Mouse (Mus musculus): Measurements from ENCODE around the gene Rars2. TPM values are rescaled to one million over a fixed set of nuclear protein-coding genes. Genes with fewer than 3 reads are reported as not detected.

The Rars2 gene
- polyA plus RNA-seq, 1 experiment, result 15.4 TPM

DNA sequence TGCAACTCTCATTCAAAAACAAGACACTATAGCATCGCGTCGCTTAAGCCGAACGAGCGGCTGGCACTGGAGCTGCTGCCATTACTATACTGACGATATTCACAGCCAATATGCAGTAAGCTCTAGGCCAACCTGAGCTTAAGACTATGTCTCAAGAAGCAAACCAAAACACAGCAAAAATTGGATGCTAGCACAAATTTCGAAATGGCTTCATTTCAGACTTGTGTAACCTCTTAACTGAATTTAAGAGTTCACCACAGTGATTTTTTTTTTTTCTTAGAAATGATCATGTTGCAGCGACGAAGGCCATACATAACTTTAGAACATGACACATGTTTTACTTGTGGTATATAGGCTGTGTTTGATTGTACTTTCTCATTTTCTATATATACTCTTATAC is 8.1 kb upstream of the Rars2 start:
- Histone ChIP-seq H3K4me3 (no peak overlapping the region), H3K27me3 (ENCODE audit: control insufficient read depth, insufficient read depth, insufficient read length) (no peaks in the 10 kb centered on the region), H3K4me2 (ENCODE audit: low read depth) (no peak overlapping the region), H3ac (ENCODE audit: control insufficient read depth, insufficient read length) (no peak overlapping the region), H3K36me3 (ENCODE audit: control insufficient read depth, insufficient read depth) (peaks cover 35% of the 10 kb centered on the region), H3K79me2 (ENCODE audit: control insufficient read depth, insufficient read depth) (peaks cover 16% of the 10 kb centered on the region)
- TF ChIP-seq CEBPB (IDR thresholded peaks at IDR 0.05; ENCODE audit: insufficient read depth, poor library complexity, severe bottlenecking), result no peak
- TF ChIP-seq MYOD1 (IDR thresholded peaks at IDR 0.05; ENCODE audit: control insufficient read depth in 1 of 3, insufficient read length in 2 of 3, low read depth in 2 of 3), result no peak
- TF ChIP-seq POLR2AphosphoS2 (IDR thresholded peaks at IDR 0.05; ENCODE audit: insufficient read length, low read depth), result no peak
- no peak for TF ChIP-seq E2F4 (IDR thresholded peaks at IDR 0.05; ENCODE audit: insufficient read depth)
- no peak for TF ChIP-seq POLR2A (IDR thresholded peaks at IDR 0.05; ENCODE audit: insufficient read length, low read depth)
- no peak for TF ChIP-seq TCF3 (IDR thresholded peaks at IDR 0.05; ENCODE audit: insufficient read length, low read depth)
- TF ChIP-seq USF1 (IDR thresholded peaks at IDR 0.05; ENCODE audit: low read depth), result no peak
- no peak for TF ChIP-seq REST (IDR thresholded peaks at IDR 0.05; ENCODE audit: insufficient read depth, insufficient read length)
- TF ChIP-seq MAX (IDR thresholded peaks at IDR 0.05; ENCODE audit: low read depth), result no peak
- TF ChIP-seq MYOG (IDR thresholded peaks at IDR 0.05; ENCODE audit: control insufficient read depth in 1 of 3, insufficient read depth in 1 of 3, insufficient read length in 2 of 3, low read depth in 2 of 3), result no peak
- no peak for TF ChIP-seq TCF12 (IDR thresholded peaks at IDR 0.05; ENCODE audit: insufficient read depth, poor library complexity, severe bottlenecking)
- no peak for TF ChIP-seq SRF (IDR thresholded peaks at IDR 0.05; ENCODE audit: control insufficient read depth, insufficient read length, low read depth)

- TF ChIP-seq MYOD1 (IDR thresholded peaks at IDR 0.05; ENCODE audit: control insufficient read depth in 1 of 3, insufficient read length in 2 of 3, low read depth in 2 of 3), result no peak
- no peak for TF ChIP-seq REST (IDR thresholded peaks at IDR 0.05; ENCODE audit: insufficient read depth, insufficient read length)
- no peak for TF ChIP-seq MAX (IDR thresholded peaks at IDR 0.05; ENCODE audit: low read depth)
- TF ChIP-seq MYOG (IDR thresholded peaks at IDR 0.05; ENCODE audit: control insufficient read depth in 1 of 3, insufficient read depth in 1 of 3, insufficient read length in 2 of 3, low read depth in 2 of 3), result no peak
- no peak for TF ChIP-seq TCF3 (IDR thresholded peaks at IDR 0.05; ENCODE audit: insufficient read length, low read depth)
- no peak for TF ChIP-seq CEBPB (IDR thresholded peaks at IDR 0.05; ENCODE audit: insufficient read depth, poor library complexity, severe bottlenecking)
- Histone ChIP-seq H3K36me3 (ENCODE audit: control insufficient read depth, insufficient read depth) (peaks cover 16% of the 10 kb centered on the region), H3K79me2 (ENCODE audit: control insufficient read depth, insufficient read depth) (peaks cover 54% of the 10 kb centered on the region), H3K4me3 (peak overlapping the region; percentile 96), H3K4me2 (ENCODE audit: low read depth) (peak overlapping the region; percentile 81), H3K27me3 (ENCODE audit: control insufficient read depth, insufficient read depth, insufficient read length) (no peaks in the 10 kb centered on the region), H3ac (ENCODE audit: control insufficient read depth, insufficient read length) (peak overlapping the region; percentile 59)
Observed at GRCm38 (mm10) chr4:34613571-34614145, 1.1 kb upstream of the Rars2 start.

- peaks cover 47% of the 10 kb centered on the region for H3K79me2 ChIP-seq (ENCODE audit: control insufficient read depth, insufficient read depth)
- peak overlapping the region; percentile 59 for H3ac ChIP-seq (ENCODE audit: control insufficient read depth, insufficient read length)
- no peaks in the 10 kb centered on the region for H3K27me3 ChIP-seq (ENCODE audit: control insufficient read depth, insufficient read depth, insufficient read length)
- peak overlapping the region; percentile 95 for H3K4me2 ChIP-seq (ENCODE audit: low read depth)
- H3K4me3 ChIP-seq, result peak overlapping the region; percentile 96
- TF ChIP-seq TCF3 (IDR thresholded peaks at IDR 0.05; ENCODE audit: insufficient read length, low read depth) (no peak), MAX (IDR thresholded peaks at IDR 0.05; ENCODE audit: low read depth) (no peak), POLR2AphosphoS2 (IDR thresholded peaks at IDR 0.05; ENCODE audit: insufficient read length, low read depth) (no peak)
- H3K36me3 ChIP-seq (ENCODE audit: control insufficient read depth, insufficient read depth), result no peaks in the 10 kb centered on the region
Observed at GRCm38 (mm10) chr4:34615303-34615702, 546 bp downstream of the Rars2 start.

- peak overlapping the region; percentile 95 for H3K4me2 ChIP-seq (ENCODE audit: low read depth)
- H3K79me2 ChIP-seq (ENCODE audit: control insufficient read depth, insufficient read depth), result peaks cover 42% of the 10 kb centered on the region
- no peaks in the 10 kb centered on the region for H3K27me3 ChIP-seq (ENCODE audit: control insufficient read depth, insufficient read depth, insufficient read length)
- H3ac ChIP-seq (ENCODE audit: control insufficient read depth, insufficient read length), result no peak overlapping the region
- peak overlapping the region; percentile 96 for H3K4me3 ChIP-seq
- peaks cover 6% of the 10 kb centered on the region for H3K36me3 ChIP-seq (ENCODE audit: control insufficient read depth, insufficient read depth)
- no peak for TF ChIP-seq MAX (IDR thresholded peaks at IDR 0.05; ENCODE audit: low read depth)
- TF ChIP-seq POLR2AphosphoS2 (IDR thresholded peaks at IDR 0.05; ENCODE audit: insufficient read length, low read depth), result no peak
- TF ChIP-seq E2F4 (IDR thresholded peaks at IDR 0.05; ENCODE audit: insufficient read depth), result no peak
- TF ChIP-seq TCF3 (IDR thresholded peaks at IDR 0.05; ENCODE audit: insufficient read length, low read depth), result no peak
- TF ChIP-seq CEBPB (IDR thresholded peaks at IDR 0.05; ENCODE audit: insufficient read depth, poor library complexity, severe bottlenecking), result no peak
- no peak for TF ChIP-seq MYOG (IDR thresholded peaks at IDR 0.05; ENCODE audit: control insufficient read depth in 1 of 3, insufficient read depth in 1 of 3, insufficient read length in 2 of 3, low read depth in 2 of 3)
- no peak for TF ChIP-seq TCF12 (IDR thresholded peaks at IDR 0.05; ENCODE audit: insufficient read depth, poor library complexity, severe bottlenecking)
- TF ChIP-seq POLR2A (IDR thresholded peaks at IDR 0.05; ENCODE audit: insufficient read length, low read depth), result no peak
- no peak for TF ChIP-seq REST (IDR thresholded peaks at IDR 0.05; ENCODE audit: insufficient read depth, insufficient read length)
- no peak for TF ChIP-seq USF1 (IDR thresholded peaks at IDR 0.05; ENCODE audit: low read depth)
- TF ChIP-seq MYOD1 (IDR thresholded peaks at IDR 0.05; ENCODE audit: control insufficient read depth in 1 of 3, insufficient read length in 2 of 3, low read depth in 2 of 3), result no peak
- TF ChIP-seq SRF (IDR thresholded peaks at IDR 0.05; ENCODE audit: control insufficient read depth, insufficient read length, low read depth), result no peak
Observed at GRCm38 (mm10) chr4:34616146-34616545, 1.4 kb downstream of the Rars2 start.

DNA sequence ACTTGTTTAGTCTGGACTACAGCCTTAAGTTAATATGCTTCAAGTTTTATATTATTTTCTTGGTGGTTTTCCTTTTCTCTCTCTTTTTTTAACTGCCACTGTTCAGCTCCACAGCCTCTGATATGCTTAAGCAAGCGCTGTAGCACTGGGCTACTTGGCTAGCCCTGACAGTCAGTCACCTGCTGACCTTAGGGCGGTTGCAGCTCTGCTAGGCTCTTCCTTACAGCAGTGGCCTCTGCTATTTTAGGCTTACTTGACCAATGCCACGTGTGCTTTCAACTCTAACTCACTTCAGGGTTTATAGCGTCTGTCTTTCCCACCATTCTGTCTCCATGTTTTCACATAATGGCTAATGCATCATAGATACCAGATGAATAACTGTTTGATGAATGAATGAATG is 10.8 kb downstream of the Rars2 start:
- Histone ChIP-seq H3K4me3 (no peak overlapping the region), H3ac (ENCODE audit: control insufficient read depth, insufficient read length) (no peak overlapping the region), H3K79me2 (ENCODE audit: control insufficient read depth, insufficient read depth) (no peaks in the 10 kb centered on the region), H3K4me2 (ENCODE audit: low read depth) (no peak overlapping the region), H3K36me3 (ENCODE audit: control insufficient read depth, insufficient read depth) (peaks cover 35% of the 10 kb centered on the region), H3K27me3 (ENCODE audit: control insufficient read depth, insufficient read depth, insufficient read length) (no peaks in the 10 kb centered on the region)
- TF ChIP-seq MYOD1 (IDR thresholded peaks at IDR 0.05; ENCODE audit: control insufficient read depth in 1 of 3, insufficient read length in 2 of 3, low read depth in 2 of 3) (no peak), REST (IDR thresholded peaks at IDR 0.05; ENCODE audit: insufficient read depth, insufficient read length) (no peak), CEBPB (IDR thresholded peaks at IDR 0.05; ENCODE audit: insufficient read depth, poor library complexity, severe bottlenecking) (no peak), SRF (IDR thresholded peaks at IDR 0.05; ENCODE audit: control insufficient read depth, insufficient read length, low read depth) (no peak), MAX (IDR thresholded peaks at IDR 0.05; ENCODE audit: low read depth) (no peak), TCF3 (IDR thresholded peaks at IDR 0.05; ENCODE audit: insufficient read length, low read depth) (no peak), E2F4 (IDR thresholded peaks at IDR 0.05; ENCODE audit: insufficient read depth) (no peak), TCF12 (IDR thresholded peaks at IDR 0.05; ENCODE audit: insufficient read depth, poor library complexity, severe bottlenecking) (no peak), MYOG (IDR thresholded peaks at IDR 0.05; ENCODE audit: control insufficient read depth in 1 of 3, insufficient read depth in 1 of 3, insufficient read length in 2 of 3, low read depth in 2 of 3) (no peak), POLR2AphosphoS2 (IDR thresholded peaks at IDR 0.05; ENCODE audit: insufficient read length, low read depth) (no peak), USF1 (IDR thresholded peaks at IDR 0.05; ENCODE audit: low read depth) (no peak), POLR2A (IDR thresholded peaks at IDR 0.05; ENCODE audit: insufficient read length, low read depth) (no peak)
